Mouse (Mus musculus) liver, embryonic 12.5 days (tissue): ENCODE data around the gene Cers5. TPM values are rescaled to one million over a fixed set of nuclear protein-coding genes. Genes with fewer than 3 reads are reported as not detected.

Experiments
- ATAC-seq: fragments of 200-750 bp; cut with Nextera tagmentation; 2 replicates; pipeline ENCODE4 v1.8.0; 2017; ENCODE audit warnings: moderate number of reproducible peaks, mild to moderate bottlenecking, moderate library complexity
- H3K27ac ChIP-seq: fragments of 300-500 bp; sonication (generic); 2 replicates; pipeline ENCODE4 v1.5.1; 2016; ENCODE audit warnings: mild to moderate bottlenecking
- H3K27me3 ChIP-seq: fragments of 300-500 bp; sonication (generic); replicated peaks from 2 replicates; pipeline ENCODE4 v1.6.1; 2016; ENCODE audit warnings: mild to moderate bottlenecking, moderate library complexity
- H3K36me3 ChIP-seq: fragments of 300-500 bp; sonication (generic); 2 replicates; pipeline ENCODE4 v1.6.1; 2016; ENCODE audit warnings: mild to moderate bottlenecking, moderate library complexity
- H3K4me1 ChIP-seq: fragments of 300-500 bp; sonication (generic); 2 replicates; pipeline ENCODE4 v1.6.1; 2016
- H3K4me2 ChIP-seq: fragments of 300-500 bp; sonication (generic); 2 replicates; pipeline ENCODE4 v1.6.1; 2016; ENCODE audit warnings: mild to moderate bottlenecking, moderate library complexity
- H3K4me3 ChIP-seq: fragments of 300-500 bp; sonication (generic); 2 replicates; pipeline ENCODE4 v1.5.1; 2016; ENCODE audit warnings: mild to moderate bottlenecking, moderate library complexity
- H3K9ac ChIP-seq: fragments of 300-500 bp; sonication (generic); 2 replicates; pipeline ENCODE4 v1.6.1; 2016; ENCODE audit warnings: mild to moderate bottlenecking, moderate library complexity
- H3K9me3 ChIP-seq: fragments of 300-500 bp; sonication (generic); replicated peaks from 2 replicates; pipeline ENCODE4 v1.6.1; 2016; ENCODE audit warnings: mild to moderate bottlenecking, moderate library complexity
- WGBS: fragments of 180-500 bp; shearing (Covaris S2); methylation state at CpG from one replicate; pipeline ENCODE4 v1.1.7; 2016; ENCODE audit not compliant: insufficient replicate concordance; 5-methylcytosine and 5-hydroxymethylcytosine counted together
- polyA plus RNA-seq: library from polyadenylated mRNA; unstranded; fragments of >200 nt; fragmentation: Nextera tagmentation; extraction: Ambion mirVana; gene quantifications from 2 replicates; pipeline ENCODE4 v1.2.1, GENCODE M21; 2016

Cers5 gene
- polyA plus RNA-seq, 1 experiment from 2014 or later: 19.1 TPM

DNA sequence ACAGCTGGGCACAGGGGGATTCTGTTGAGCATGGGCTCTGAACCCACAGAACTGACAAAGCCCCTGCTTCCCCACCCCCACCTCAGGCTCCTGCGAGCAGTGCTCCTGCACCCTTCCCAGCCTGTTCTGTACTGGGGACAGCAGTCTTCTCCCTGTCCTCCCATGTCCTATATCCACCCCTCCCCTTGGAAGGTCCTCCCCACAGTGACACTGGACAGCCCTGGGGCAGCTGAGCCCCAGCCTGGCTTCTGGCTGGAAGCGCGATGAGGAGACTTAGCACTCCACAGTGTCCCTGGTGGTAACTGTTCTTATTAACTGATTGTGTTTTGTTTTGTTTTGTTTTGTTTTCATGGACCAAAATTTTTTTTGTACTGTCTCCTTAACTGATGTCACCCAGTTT, 59.1 kb downstream of the Cers5 start:
- Histone ChIP-seq H3K4me2 (no peak overlapping the region), H3K9ac (no peak overlapping the region), H3K4me1 (peaks cover 23% of the 10 kb centered on the region), H3K27ac (no peak overlapping the region), H3K36me3 (peaks cover 59% of the 10 kb centered on the region), H3K4me3 (no peak overlapping the region), H3K27me3 (no peaks in the 10 kb centered on the region), H3K9me3 (no peaks in the 10 kb centered on the region)
- no peak for ATAC-seq
- 81% methylated on average over 3 of the region's 3 CpGs for WGBS

DNA sequence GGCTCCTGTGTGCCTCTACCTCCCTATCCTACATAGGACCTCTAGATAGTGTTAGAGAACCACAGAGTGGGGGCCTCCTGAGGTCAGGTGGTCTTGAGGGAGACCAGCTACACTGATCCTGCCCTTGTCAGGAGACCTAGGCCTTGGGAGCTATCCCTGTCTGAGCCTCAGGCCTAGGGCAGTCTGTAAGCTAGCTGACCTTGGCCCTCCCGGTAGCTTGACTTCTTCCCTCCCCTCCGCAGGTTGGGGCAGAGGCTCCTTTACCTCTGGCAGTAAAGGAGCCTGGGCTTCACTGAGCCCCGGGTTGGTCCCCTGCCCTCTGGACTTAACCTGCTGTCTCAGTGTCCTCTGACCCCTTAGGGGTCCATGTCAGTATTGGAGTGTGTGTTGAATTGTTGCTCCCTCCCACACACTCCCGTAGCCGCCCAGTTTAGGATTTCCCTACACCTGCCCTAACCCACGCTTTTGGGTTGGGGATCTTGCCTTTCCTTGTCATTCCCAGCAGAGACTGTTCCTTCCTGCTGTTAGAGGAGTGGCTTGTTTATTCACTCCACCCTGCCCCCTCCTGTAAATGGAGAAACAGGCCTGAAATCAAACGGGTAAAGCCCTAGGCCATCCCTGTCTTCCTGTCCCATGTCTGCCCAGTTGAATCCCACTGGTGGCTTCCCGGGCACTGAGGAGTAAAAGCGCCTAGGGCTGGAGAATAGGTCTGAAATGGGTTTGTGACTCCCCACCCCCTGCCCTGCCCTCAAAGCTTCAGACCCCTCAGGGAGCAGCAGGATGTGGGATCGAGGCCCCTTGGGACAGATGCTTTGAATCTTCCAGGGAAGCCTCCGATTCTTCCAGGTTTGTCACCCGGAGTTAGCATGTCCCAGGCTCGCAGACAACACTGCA, 59.8 kb downstream of the Cers5 start:
- no peaks in the 10 kb centered on the region for H3K27me3 ChIP-seq
- peaks cover 65% of the 10 kb centered on the region for H3K36me3 ChIP-seq
- peaks cover 23% of the 10 kb centered on the region for H3K4me1 ChIP-seq
- H3K9me3 ChIP-seq: no peaks in the 10 kb centered on the region
- H3K4me3 ChIP-seq: no peak overlapping the region
- H3K27ac ChIP-seq: no peak overlapping the region
- H3K9ac ChIP-seq: no peak overlapping the region
- no peak for ATAC-seq
- no peak overlapping the region for H3K4me2 ChIP-seq
- 75% methylated on average over 13 of the region's 13 CpGs for WGBS

DNA sequence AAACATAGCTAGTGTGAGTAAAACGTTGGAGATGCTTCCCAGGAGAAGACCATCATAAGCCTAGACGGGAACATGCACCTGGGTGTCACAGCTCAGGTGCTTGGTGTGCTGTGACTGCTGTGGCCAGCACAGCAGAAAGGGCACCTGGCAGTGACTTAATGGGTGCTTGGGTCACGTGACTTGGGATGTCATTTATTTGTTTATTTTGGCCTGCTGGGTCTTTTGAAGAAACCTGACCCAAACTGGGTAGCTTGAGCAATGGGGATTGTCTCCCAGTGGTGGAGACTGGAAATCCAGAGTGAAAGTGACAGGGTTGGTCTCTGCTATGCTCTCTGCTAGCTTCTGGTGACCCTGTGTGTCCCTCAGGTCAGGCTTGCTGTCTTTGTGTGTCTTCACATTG, 61.2 kb downstream of the Cers5 start:
- H3K4me2 ChIP-seq: no peak overlapping the region
- 65% methylated on average over 3 of the region's 3 CpGs for WGBS
- H3K9ac ChIP-seq: no peak overlapping the region
- no peak overlapping the region for H3K27ac ChIP-seq
- no peak for ATAC-seq
- no peaks in the 10 kb centered on the region for H3K9me3 ChIP-seq
- H3K4me3 ChIP-seq: no peak overlapping the region
- peaks cover 79% of the 10 kb centered on the region for H3K36me3 ChIP-seq
- H3K27me3 ChIP-seq: no peaks in the 10 kb centered on the region
- peaks cover 16% of the 10 kb centered on the region for H3K4me1 ChIP-seq

- Histone ChIP-seq H3K36me3 (peaks cover 86% of the 10 kb centered on the region), H3K9me3 (no peaks in the 10 kb centered on the region), H3K27me3 (no peaks in the 10 kb centered on the region), H3K4me2 (no peak overlapping the region), H3K27ac (peak overlapping the region; percentile 10; the same call in 1 of the 2 replicates), H3K4me1 (peaks cover 6% of the 10 kb centered on the region), H3K4me3 (no peak overlapping the region), H3K9ac (no peak overlapping the region)
- WGBS: 78% methylated on average over 10 of the region's 10 CpGs
- no peak for ATAC-seq
Observed at GRCm38 (mm10) chr15:99710221-99711190, 62.2 kb downstream of the Cers5 start.

DNA sequence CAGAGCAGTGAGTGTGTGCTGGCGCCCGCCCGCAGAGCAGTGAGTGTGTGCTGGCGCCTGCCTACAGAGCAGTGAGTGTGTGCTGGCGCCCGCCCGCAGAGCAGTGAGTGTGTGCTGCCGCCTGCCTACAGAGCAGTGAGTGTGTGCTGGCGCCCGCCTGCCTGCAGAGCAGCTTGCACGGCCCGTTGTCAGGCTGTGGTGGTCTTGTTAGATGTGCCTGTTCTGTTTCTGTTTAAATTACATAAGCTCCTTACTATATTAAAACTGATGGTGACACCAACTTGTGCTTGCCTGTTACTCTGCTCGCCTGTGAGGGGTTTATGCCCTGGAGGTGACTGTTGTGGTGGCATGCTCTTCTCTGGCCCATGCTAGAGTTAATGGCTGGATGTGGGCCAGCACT, 64.5 kb downstream of the Cers5 start:
- Histone ChIP-seq H3K36me3 (peaks cover 91% of the 10 kb centered on the region), H3K4me2 (no peak overlapping the region), H3K27ac (no peak overlapping the region), H3K9me3 (no peaks in the 10 kb centered on the region), H3K4me1 (peaks cover 14% of the 10 kb centered on the region), H3K9ac (no peak overlapping the region), H3K4me3 (no peak overlapping the region), H3K27me3 (no peaks in the 10 kb centered on the region)
- WGBS: 91% methylated on average over 13 of the region's 13 CpGs
- no peak for ATAC-seq

- Histone ChIP-seq H3K4me3 (no peak within 1 kb of the TSS), H3K9me3 (no peaks in the 10 kb centered on the region), H3K27ac (no peak within 1 kb of the TSS; the same call in 1 of the 2 replicates), H3K4me1 (peaks cover 34% of the 10 kb centered on the region), H3K27me3 (no peaks in the 10 kb centered on the region), H3K4me2 (no peak within 1 kb of the TSS), H3K9ac (no peak within 1 kb of the TSS), H3K36me3 (peaks cover 65% of the 10 kb centered on the region)
- 51% methylated on average over 11 of the region's 11 CpGs for WGBS
- no peak for ATAC-seq
Observed at GRCm38 (mm10) chr15:99705440-99706048, 67.1 kb downstream of the Cers5 start, which contains the start of gene Gm17349. Gene Gm17349, minus strand, starts transcription at chr15:99705490.

DNA sequence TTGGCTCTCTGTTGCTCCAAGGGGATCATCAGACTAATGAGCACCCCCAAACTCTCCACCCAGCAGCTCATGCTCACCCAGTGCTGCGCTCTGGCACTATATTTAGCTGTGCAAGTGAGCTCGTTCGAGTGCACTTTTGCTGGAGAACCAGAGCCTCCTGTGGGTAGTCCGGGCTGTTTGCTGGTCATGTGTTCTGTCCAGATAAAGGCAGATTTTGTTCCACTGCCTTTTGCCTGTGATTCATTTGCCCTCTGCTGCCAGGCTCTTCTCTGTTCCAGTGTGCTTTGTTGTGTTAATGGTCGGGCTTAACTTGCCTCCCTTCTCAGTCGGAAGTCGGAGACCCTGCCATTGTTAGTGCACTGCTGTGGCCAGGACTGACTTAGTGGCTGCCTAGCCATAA, 67.8 kb downstream of the Cers5 start:
- Histone ChIP-seq H3K9me3 (no peaks in the 10 kb centered on the region), H3K4me3 (no peak overlapping the region), H3K4me1 (peaks cover 40% of the 10 kb centered on the region), H3K27me3 (peaks cover 5% of the 10 kb centered on the region; the same call in 1 of the 2 replicates), H3K27ac (no peak overlapping the region; the same call in 1 of the 2 replicates), H3K36me3 (peaks cover 58% of the 10 kb centered on the region), H3K4me2 (no peak overlapping the region), H3K9ac (no peak overlapping the region)
- no peak for ATAC-seq
- WGBS: 64% methylated on average over 7 of the region's 7 CpGs

DNA sequence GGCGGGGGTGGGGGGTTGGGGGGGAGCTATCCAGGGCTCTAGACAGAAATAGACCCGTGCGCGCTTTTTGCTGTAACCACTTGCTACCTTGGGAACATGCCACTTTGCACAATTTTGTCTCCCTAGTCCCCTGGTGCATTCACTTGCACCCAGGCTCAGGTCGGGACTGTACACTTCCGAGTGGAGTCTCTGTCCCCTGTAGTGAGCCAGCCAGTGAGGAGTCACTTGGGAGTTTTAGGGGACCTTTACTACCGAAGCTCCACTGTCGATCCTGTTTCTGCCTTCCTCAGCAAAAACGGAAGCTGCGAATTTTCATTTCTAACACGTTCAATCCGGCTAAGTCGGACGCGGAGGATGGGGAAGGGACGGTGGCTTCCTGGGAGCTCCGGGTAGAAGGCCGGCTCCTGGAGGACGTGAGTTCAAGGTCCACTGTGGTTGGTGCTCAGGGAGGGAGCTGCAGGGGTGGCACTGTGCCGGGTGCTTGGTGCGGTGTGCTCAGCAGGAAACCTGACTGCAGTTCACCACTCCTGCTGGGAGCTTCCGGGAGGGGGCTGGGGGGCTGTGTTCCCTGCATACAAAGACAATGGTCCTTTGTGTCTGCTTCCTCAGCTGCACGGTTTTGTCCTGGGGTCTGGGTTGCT, 68.5 kb downstream of the Cers5 start:
- Histone ChIP-seq H3K9me3 (no peaks in the 10 kb centered on the region), H3K27ac (no peak overlapping the region), H3K36me3 (peaks cover 51% of the 10 kb centered on the region), H3K4me2 (no peak overlapping the region), H3K4me1 (peaks cover 43% of the 10 kb centered on the region), H3K9ac (no peak overlapping the region), H3K27me3 (peaks cover 5% of the 10 kb centered on the region; the same call in 1 of the 2 replicates), H3K4me3 (no peak overlapping the region)
- 68% methylated on average over 23 of the region's 23 CpGs for WGBS
- no peak for ATAC-seq

DNA sequence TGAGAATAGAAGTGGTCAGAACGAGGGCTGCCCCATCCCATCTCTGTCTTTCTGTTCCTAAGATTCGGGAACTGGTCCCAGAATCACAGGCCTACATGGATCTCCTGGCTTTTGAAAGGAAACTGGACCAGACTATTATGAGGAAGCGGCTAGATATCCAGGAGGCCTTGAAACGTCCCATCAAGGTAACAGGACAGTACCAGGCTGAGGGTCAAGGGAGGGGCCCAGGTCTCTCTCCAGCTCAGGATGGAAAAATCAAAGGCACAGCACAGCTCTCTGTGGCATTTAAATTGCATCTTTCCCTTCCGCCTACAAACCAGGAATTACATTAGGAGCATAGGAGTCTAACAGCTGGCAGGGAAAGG, 69.0 kb downstream of the Cers5 start:
- 76% methylated on average over 5 of the region's 5 CpGs for WGBS
- H3K27me3 ChIP-seq: peaks cover 10% of the 10 kb centered on the region; the same call in 1 of the 2 replicates
- peaks cover 43% of the 10 kb centered on the region for H3K4me1 ChIP-seq
- no peak overlapping the region for H3K4me3 ChIP-seq
- H3K27ac ChIP-seq: no peak overlapping the region
- no peak overlapping the region for H3K4me2 ChIP-seq
- no peak for ATAC-seq
- peaks cover 46% of the 10 kb centered on the region for H3K36me3 ChIP-seq
- no peak overlapping the region for H3K9ac ChIP-seq
- H3K9me3 ChIP-seq: no peaks in the 10 kb centered on the region

DNA sequence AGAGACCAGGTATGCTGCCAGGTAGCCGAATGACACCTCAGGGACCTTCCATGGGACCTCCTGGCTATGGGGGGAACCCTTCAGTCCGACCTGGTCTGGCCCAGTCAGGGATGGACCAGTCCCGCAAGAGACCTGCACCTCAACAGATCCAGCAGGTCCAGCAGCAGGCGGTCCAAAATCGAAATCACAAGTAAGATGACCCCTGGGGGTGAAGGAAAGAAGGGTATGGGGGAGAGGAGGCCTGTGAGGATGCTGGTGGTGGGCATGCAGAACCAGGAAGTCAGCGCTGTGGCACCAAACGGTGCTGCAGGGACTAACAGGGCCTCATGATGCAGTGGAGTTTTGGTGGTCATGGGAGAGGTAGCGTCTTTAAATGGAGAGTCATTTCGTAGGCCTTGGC, 69.6 kb downstream of the Cers5 start:
- Histone ChIP-seq H3K9me3 (no peaks in the 10 kb centered on the region), H3K4me1 (peaks cover 43% of the 10 kb centered on the region), H3K9ac (peak overlapping the region; percentile 92; the same call in 1 of the 2 replicates), H3K4me2 (peak overlapping the region; percentile 82), H3K4me3 (peak overlapping the region; percentile 93), H3K27me3 (peaks cover 15% of the 10 kb centered on the region), H3K27ac (no peak overlapping the region; the same call in 1 of the 2 replicates), H3K36me3 (peaks cover 41% of the 10 kb centered on the region)
- 72% methylated on average over 9 of the region's 9 CpGs for WGBS
- ATAC-seq: no peak
